Mouse (Mus musculus): ENCODE measurements around the gene 1700031F05Rik.
"Not testable (repeated sequence)": the region's sequence is repeated elsewhere in the genome, so short reads cannot be mapped to it uniquely, and the experiment has no call there.

Gene 1700031F05Rik

GRCm38 (mm10) chrX:102867871-102868270 lies at the start of gene 1700031F05Rik:
Gene 1700031F05Rik, minus strand, starts transcription at chrX:102867971.
- no peak for DNase-seq

GRCm38 (mm10) chrX:102914823-102915222 lies 47.1 kb upstream of the 1700031F05Rik start:
- not testable (repeated sequence) for DNase-seq

GRCm38 (mm10) chrX:102908587-102908986 lies 40.8 kb upstream of the 1700031F05Rik start, which contains the start of the genes Dmrtc1a and 1700011M02Rik:
Gene Dmrtc1a, minus strand, starts transcription at chrX:102908687.
Gene 1700011M02Rik, plus strand, starts transcription at chrX:102908905.
- not testable (repeated sequence) for DNase-seq

GRCm38 (mm10) chrX:102854516-102854915 lies 13.3 kb downstream of the 1700031F05Rik start, which contains the start of gene Dmrtc1c2:
Gene Dmrtc1c2, minus strand, starts transcription at chrX:102854616.
- DNase-seq, result not testable (repeated sequence)

GRCm38 (mm10) chrX:102812311-102812710 lies 55.5 kb downstream of the 1700031F05Rik start:
- DNase-seq, result no peak
